Mouse (Mus musculus): Measurements from ENCODE around the gene 1700023F06Rik. TPM values are rescaled to one million over a fixed set of nuclear protein-coding genes. Genes with fewer than 3 reads are reported as not detected.
A peak's percentile ranks its signal among the peaks of the same experiment; 100 is the strongest.

The 1700023F06Rik gene
- polyA plus RNA-seq, 1 experiment, result not detected

DNA sequence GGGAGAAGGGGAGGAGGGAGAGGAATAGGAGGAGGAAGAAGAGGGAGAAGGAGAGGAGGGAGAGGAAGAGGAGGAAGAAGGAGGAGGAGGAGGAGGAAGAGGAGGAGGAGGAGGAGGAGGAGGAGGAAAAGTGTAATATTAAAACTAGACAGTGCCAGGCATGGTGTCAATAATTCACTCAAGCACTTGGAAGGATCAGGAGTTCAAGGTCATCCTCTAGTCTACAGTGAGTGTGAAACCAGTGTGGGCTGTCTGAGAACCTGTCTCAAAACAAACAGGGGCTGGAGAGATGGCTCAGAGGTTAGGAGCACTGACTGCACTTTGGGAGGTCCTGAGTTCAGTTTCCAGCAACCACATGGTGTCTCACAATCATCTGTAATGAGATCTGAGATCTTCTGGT is 6.0 kb downstream of the 1700023F06Rik start:
- H3K4me1 ChIP-seq (ENCODE audit: control insufficient read depth, insufficient read depth, low read length), result no peaks in the 10 kb centered on the region
- no peak for TF ChIP-seq POLR2A (IDR thresholded peaks at IDR 0.05; ENCODE audit: borderline replicate concordance, control insufficient read depth, low read depth, low read length)
- H3K27ac ChIP-seq (ENCODE audit: control insufficient read depth, insufficient read depth, low read depth, low read length, poor library complexity), result no peak overlapping the region
- no peak overlapping the region for H3K4me3 ChIP-seq (replicated peaks; ENCODE audit: control insufficient read depth, low read depth, low read length)

- WGBS, result 33% methylated on average over 6 of the region's 6 CpGs
- no peak overlapping the region for H3K4me3 ChIP-seq (replicated peaks; ENCODE audit: control insufficient read depth, low read depth, low read length)
- peak overlapping the region; percentile 7; the same call in 1 of the 2 replicates for H3K27ac ChIP-seq (ENCODE audit: control insufficient read depth, insufficient read depth, low read depth, low read length, poor library complexity)
- no peak for TF ChIP-seq POLR2A (IDR thresholded peaks at IDR 0.05; ENCODE audit: borderline replicate concordance, control insufficient read depth, low read depth, low read length)
- TF ChIP-seq CTCF (IDR thresholded peaks at IDR 0.05; ENCODE audit: control insufficient read depth, insufficient read depth, low read length), result no peak
- no peaks in the 10 kb centered on the region for H3K4me1 ChIP-seq (ENCODE audit: control insufficient read depth, insufficient read depth, low read length)
These were observed 6.7 kb downstream of the 1700023F06Rik start for GRCm38 (mm10) chr11:103201664-103202063.

DNA sequence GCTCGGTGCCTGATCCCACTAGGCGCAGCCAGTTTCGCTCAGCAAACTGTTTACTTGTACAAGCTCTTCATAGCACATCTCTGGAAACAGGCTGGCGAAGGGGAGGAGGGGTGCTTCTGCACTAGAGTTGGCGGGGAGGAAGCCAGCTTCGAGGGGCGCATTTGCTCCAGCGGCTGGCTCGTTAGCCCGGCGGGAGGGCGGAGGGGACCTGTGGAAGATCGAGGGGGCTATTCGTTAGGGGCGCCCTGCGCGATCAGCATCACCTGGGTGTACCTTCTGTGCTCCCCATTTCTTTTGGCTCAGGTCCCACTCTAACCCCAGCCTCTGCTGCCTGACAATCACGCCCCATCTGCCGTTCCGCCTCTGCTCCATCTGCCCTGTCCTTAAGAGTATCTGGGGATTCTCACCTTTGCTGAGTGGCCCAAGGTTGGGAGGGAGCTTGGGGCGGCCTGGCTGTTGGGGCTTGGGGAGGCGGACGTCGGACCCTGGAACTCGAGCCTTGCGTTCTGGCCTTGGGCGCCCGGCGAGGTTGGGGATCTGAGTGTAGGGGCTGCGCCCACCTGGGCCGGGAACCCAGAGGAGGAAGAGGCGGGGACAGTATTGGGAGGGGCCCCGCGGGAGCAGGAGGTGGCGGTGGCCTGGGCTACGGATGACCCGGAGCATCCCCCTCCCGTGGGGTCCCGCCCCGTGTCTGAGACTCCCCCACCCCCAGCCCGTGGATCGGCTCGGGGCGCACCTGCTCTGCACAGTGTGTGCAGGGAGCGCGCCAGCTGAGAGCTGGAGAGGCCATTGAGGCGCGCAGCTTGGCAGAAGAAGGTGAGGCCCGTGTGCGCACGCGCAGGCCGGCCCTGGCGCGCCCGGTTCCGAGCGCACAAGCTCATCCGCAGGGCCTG is 9.2 kb downstream of the 1700023F06Rik start:
- Histone ChIP-seq H3K27ac (ENCODE audit: control insufficient read depth, insufficient read depth, low read depth, low read length, poor library complexity) (no peak overlapping the region), H3K4me1 (ENCODE audit: control insufficient read depth, insufficient read depth, low read length) (no peaks in the 10 kb centered on the region), H3K4me3 (replicated peaks; ENCODE audit: control insufficient read depth, low read depth, low read length) (no peak overlapping the region)
- no peak for TF ChIP-seq POLR2A (IDR thresholded peaks at IDR 0.05; ENCODE audit: borderline replicate concordance, control insufficient read depth, low read depth, low read length)
- TF ChIP-seq CTCF (IDR thresholded peaks at IDR 0.05; ENCODE audit: control insufficient read depth, insufficient read depth, low read length), result no peak
- WGBS, result 76% methylated on average over 58 of the region's 59 CpGs

DNA sequence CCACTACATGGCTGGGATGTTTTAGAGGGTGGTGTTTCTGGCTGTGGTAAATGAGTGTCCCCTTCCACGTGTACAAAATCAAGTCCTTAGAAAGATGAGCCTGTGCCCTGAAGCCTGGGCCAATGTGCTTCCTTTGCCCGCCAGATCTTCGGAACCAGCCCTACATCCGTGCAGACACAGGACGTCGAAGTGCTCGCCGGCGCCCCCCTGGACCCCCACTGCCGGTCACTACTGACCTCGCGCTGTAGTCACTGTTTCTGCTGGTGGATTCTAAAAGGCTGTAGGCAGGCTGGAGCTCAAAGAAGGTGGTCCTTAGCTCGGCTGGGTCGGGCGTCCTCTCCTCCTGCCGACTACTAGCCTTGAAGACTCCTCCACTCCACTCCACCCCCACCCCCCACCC is 10.0 kb downstream of the 1700023F06Rik start:
- Histone ChIP-seq H3K4me1 (ENCODE audit: control insufficient read depth, insufficient read depth, low read length) (no peaks in the 10 kb centered on the region), H3K27ac (ENCODE audit: control insufficient read depth, insufficient read depth, low read depth, low read length, poor library complexity) (no peak overlapping the region), H3K4me3 (replicated peaks; ENCODE audit: control insufficient read depth, low read depth, low read length) (no peak overlapping the region)
- no peak for TF ChIP-seq POLR2A (IDR thresholded peaks at IDR 0.05; ENCODE audit: borderline replicate concordance, control insufficient read depth, low read depth, low read length)
- no peak for TF ChIP-seq CTCF (IDR thresholded peaks at IDR 0.05; ENCODE audit: control insufficient read depth, insufficient read depth, low read length)
- 84% methylated on average over 16 of the region's 16 CpGs for WGBS

DNA sequence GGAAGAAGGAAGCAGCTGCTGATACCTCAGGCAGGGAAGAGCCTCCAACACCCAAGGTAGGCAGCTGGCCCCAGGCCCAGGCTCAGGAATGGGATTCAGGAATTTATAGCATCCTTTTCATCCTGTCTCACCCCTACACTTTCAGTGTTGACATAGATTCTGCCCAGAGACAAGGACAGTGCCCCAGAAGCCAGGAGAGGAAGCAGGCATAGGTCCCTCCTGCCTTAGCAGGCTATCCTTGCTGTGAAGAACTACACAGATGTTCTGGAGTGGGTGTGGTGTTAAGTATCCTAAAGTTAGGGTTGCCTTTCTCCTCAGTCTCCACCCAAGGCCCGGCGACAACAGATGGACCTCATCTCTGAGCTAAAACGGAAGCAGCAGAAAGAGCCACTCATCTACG is 11.0 kb downstream of the 1700023F06Rik start:
- 83% methylated on average over 4 of the region's 4 CpGs for WGBS
- no peak overlapping the region for H3K4me3 ChIP-seq (replicated peaks; ENCODE audit: control insufficient read depth, low read depth, low read length)
- no peak for TF ChIP-seq POLR2A (IDR thresholded peaks at IDR 0.05; ENCODE audit: borderline replicate concordance, control insufficient read depth, low read depth, low read length)
- TF ChIP-seq CTCF (IDR thresholded peaks at IDR 0.05; ENCODE audit: control insufficient read depth, insufficient read depth, low read length), result no peak
- no peak overlapping the region for H3K27ac ChIP-seq (ENCODE audit: control insufficient read depth, insufficient read depth, low read depth, low read length, poor library complexity)
- H3K4me1 ChIP-seq (ENCODE audit: control insufficient read depth, insufficient read depth, low read length), result no peaks in the 10 kb centered on the region

DNA sequence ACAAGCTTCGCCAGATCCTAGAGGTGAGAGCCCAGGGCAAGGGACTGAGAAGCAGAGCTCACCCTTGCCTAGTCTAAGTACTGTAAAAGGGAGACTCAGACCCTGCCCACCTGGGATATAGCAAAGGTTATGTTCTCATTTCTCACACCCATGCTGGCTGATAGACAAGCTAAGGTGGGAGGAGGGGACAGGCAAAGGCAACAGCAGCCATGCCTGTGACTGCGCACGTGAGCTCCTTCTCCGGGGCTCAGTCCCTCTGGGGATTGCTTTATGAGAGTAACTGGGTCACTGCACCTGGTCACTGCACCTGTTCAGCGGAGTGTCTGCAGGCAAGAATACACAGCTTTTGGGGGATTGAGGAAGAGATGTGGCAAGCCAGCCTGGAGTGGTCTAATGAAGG is 12.7 kb downstream of the 1700023F06Rik start:
- Histone ChIP-seq H3K27ac (ENCODE audit: control insufficient read depth, insufficient read depth, low read depth, low read length, poor library complexity) (no peak overlapping the region), H3K4me3 (replicated peaks; ENCODE audit: control insufficient read depth, low read depth, low read length) (no peak overlapping the region), H3K4me1 (ENCODE audit: control insufficient read depth, insufficient read depth, low read length) (no peaks in the 10 kb centered on the region)
- TF ChIP-seq POLR2A (IDR thresholded peaks at IDR 0.05; ENCODE audit: borderline replicate concordance, control insufficient read depth, low read depth, low read length), result no peak
- TF ChIP-seq CTCF (IDR thresholded peaks at IDR 0.05; ENCODE audit: control insufficient read depth, insufficient read depth, low read length), result no peak
- WGBS, result 87% methylated on average over 5 of the region's 5 CpGs

DNA sequence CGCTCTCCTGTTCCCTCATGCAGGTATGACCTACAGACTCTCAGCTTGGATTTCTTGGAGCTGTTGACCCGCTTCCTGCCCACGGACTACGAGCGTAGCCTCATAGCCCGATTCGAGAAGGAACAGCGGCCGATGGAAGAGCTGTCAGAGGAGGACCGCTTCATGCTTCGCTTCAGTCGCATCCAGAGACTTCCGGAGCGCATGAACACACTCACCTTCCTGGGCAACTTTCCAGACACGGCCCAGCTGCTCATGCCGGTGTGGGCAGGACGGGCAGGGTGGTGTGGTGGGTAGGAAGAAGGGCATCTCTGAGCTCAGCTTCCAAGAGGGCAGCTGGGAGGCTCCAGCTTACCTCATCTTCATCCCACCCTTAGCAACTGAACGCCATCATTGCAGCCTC is 13.1 kb downstream of the 1700023F06Rik start:
- TF ChIP-seq CTCF (IDR thresholded peaks at IDR 0.05; ENCODE audit: control insufficient read depth, insufficient read depth, low read length) (no peak), POLR2A (IDR thresholded peaks at IDR 0.05; ENCODE audit: borderline replicate concordance, control insufficient read depth, low read depth, low read length) (no peak)
- 92% methylated on average over 18 of the region's 18 CpGs for WGBS
- Histone ChIP-seq H3K27ac (ENCODE audit: control insufficient read depth, insufficient read depth, low read depth, low read length, poor library complexity) (no peak overlapping the region), H3K4me3 (replicated peaks; ENCODE audit: control insufficient read depth, low read depth, low read length) (no peak overlapping the region), H3K4me1 (ENCODE audit: control insufficient read depth, insufficient read depth, low read length) (no peaks in the 10 kb centered on the region)

- Histone ChIP-seq H3K27ac (ENCODE audit: control insufficient read depth, insufficient read depth, low read depth, low read length, poor library complexity) (no peak overlapping the region), H3K4me1 (ENCODE audit: control insufficient read depth, insufficient read depth, low read length) (no peaks in the 10 kb centered on the region), H3K4me3 (replicated peaks; ENCODE audit: control insufficient read depth, low read depth, low read length) (no peak overlapping the region)
- 88% methylated on average over 9 of the region's 9 CpGs for WGBS
- no peak for TF ChIP-seq CTCF (IDR thresholded peaks at IDR 0.05; ENCODE audit: control insufficient read depth, insufficient read depth, low read length)
- TF ChIP-seq POLR2A (IDR thresholded peaks at IDR 0.05; ENCODE audit: borderline replicate concordance, control insufficient read depth, low read depth, low read length), result no peak
These were observed 14.6 kb downstream of the 1700023F06Rik start for GRCm38 (mm10) chr11:103193825-103194168.
